Mouse (Mus musculus) intestine, embryonic 14.5 days (tissue): ENCODE results near the gene Prokr1. TPM values are rescaled to one million over a fixed set of nuclear protein-coding genes. Genes with fewer than 3 reads are reported as not detected.
"Not testable (repeated sequence)": the region's sequence is repeated elsewhere in the genome, so short reads cannot be mapped to it uniquely, and the experiment has no call there.

Experiments
- ATAC-seq: fragments of 200-750 bp; cut with Nextera tagmentation; replicated peaks from 2 replicates; pipeline ENCODE4 v1.8.0; 2017; ENCODE audit warnings: low read depth, moderate number of reproducible peaks, moderate TSS enrichment, moderate library complexity; ENCODE audit not compliant: low FRiP score, low TSS enrichment
- DNase-seq: peaks from one replicate; pipeline ENCODE4 v3.0.0-alpha.2; 2018; ENCODE audit warnings: low spot score
- H3K27ac ChIP-seq: fragments of 300-500 bp; sonication (generic); 2 replicates; pipeline ENCODE4 v1.5.1; 2014; ENCODE audit warnings: low read depth, mild to moderate bottlenecking, control low read depth
- H3K27me3 ChIP-seq: fragments of 300-500 bp; sonication (generic); replicated peaks from 2 replicates; pipeline ENCODE4 v1.6.1; 2014; ENCODE audit warnings: low read length, control low read depth; ENCODE audit not compliant: control insufficient read depth, insufficient read depth
- H3K36me3 ChIP-seq: fragments of 300-500 bp; sonication (generic); 2 replicates; pipeline ENCODE4 v1.6.1; 2014; ENCODE audit warnings: low read length, control low read depth; ENCODE audit not compliant: control insufficient read depth, insufficient read depth
- H3K4me1 ChIP-seq: fragments of 300-500 bp; sonication (generic); replicated peaks from 2 replicates; pipeline ENCODE4 v1.6.1; 2014; ENCODE audit warnings: low read length, control low read depth, mixed read lengths; ENCODE audit not compliant: control insufficient read depth, insufficient read depth
- H3K4me2 ChIP-seq: fragments of 300-500 bp; sonication (generic); 2 replicates; pipeline ENCODE4 v1.6.1; 2014; ENCODE audit warnings: low read length
- H3K4me3 ChIP-seq: fragments of 300-500 bp; sonication (generic); 2 replicates; pipeline ENCODE4 v1.5.1; 2014; ENCODE audit warnings: low read depth, low read length, control low read depth, mixed read lengths
- H3K9ac ChIP-seq: fragments of 300-500 bp; sonication (generic); 2 replicates; pipeline ENCODE4 v1.6.1; 2014; ENCODE audit warnings: mild to moderate bottlenecking, low read length
- H3K9me3 ChIP-seq: fragments of 300-500 bp; sonication (generic); 2 replicates; pipeline ENCODE4 v1.6.1; 2016; ENCODE audit warnings: low read length, control low read depth; ENCODE audit not compliant: control insufficient read depth
- WGBS: fragments of 180-500 bp; shearing (Covaris S2); extraction: QIAGEN DNeasy Blood & Tissue Kit; methylation state at CpG from one replicate; pipeline ENCODE4 v1.1.7; 2014; 5-methylcytosine and 5-hydroxymethylcytosine counted together
- polyA plus RNA-seq: library from polyadenylated mRNA; unstranded; fragments of >200 nt; fragmentation: Nextera tagmentation; extraction: Ambion mirVana; gene quantifications from 2 replicates; pipeline ENCODE4 v1.2.1, GENCODE M21; 2014

Prokr1 gene
- 2.1 and 2.5 TPM in 2 replicates for polyA plus RNA-seq

GRCm38 (mm10) chr6:87590394-87591281 lies at the start of gene Prokr1:
Gene Prokr1, minus strand, starts transcription at chr6:87590743.
- WGBS, result 1% methylated on average over 34 of the region's 34 CpGs
- Histone ChIP-seq H3K36me3 (no peaks in the 10 kb centered on the region), H3K9me3 (no peaks in the 10 kb centered on the region), H3K9ac (peak within 1 kb of the TSS; percentile 55), H3K4me3 (peak within 1 kb of the TSS; percentile 58), H3K4me2 (peak within 1 kb of the TSS; percentile 97), H3K4me1 (peaks cover 5% of the 10 kb centered on the region), H3K27me3 (no peaks in the 10 kb centered on the region; the same call in 1 of the 2 replicates), H3K27ac (no peak within 1 kb of the TSS)
- ATAC-seq (peak; percentile 88), DNase-seq (peak; percentile 84)

- no peak overlapping the region; the same call in 1 of the 2 replicates for H3K27ac ChIP-seq
- DNase-seq (no peak), ATAC-seq (no peak)
- H3K9me3 ChIP-seq, result no peaks in the 10 kb centered on the region
- 34% methylated on average over 11 of the region's 11 CpGs for WGBS
- H3K36me3 ChIP-seq, result no peaks in the 10 kb centered on the region
- H3K27me3 ChIP-seq, result no peaks in the 10 kb centered on the region
- peaks cover 8% of the 10 kb centered on the region; the same call in 1 of the 2 replicates for H3K4me1 ChIP-seq
- H3K4me3 ChIP-seq, result no peak overlapping the region
- H3K9ac ChIP-seq, result no peak overlapping the region
- H3K4me2 ChIP-seq, result no peak overlapping the region
Observed at GRCm38 (mm10) chr6:87638134-87638660, 47.7 kb upstream of the Prokr1 start.

GRCm38 (mm10) chr6:87632176-87632575 lies 41.6 kb upstream of the Prokr1 start:
- Histone ChIP-seq H3K4me1 (no peaks in the 10 kb centered on the region), H3K27me3 (no peaks in the 10 kb centered on the region), H3K4me2 (no peak overlapping the region), H3K9ac (no peak overlapping the region), H3K4me3 (no peak overlapping the region), H3K27ac (no peak overlapping the region), H3K36me3 (0 out of 2 replicates have a peak, but pooled peaks cover 3% of the 10 kb centered on the region), H3K9me3 (no peaks in the 10 kb centered on the region)
- WGBS, result 83% methylated on average over 4 of the region's 4 CpGs
- DNase-seq, result no peak
- ATAC-seq, result no peak

GRCm38 (mm10) chr6:87628936-87629335 lies 38.4 kb upstream of the Prokr1 start:
- 67% methylated on average over 15 of the region's 15 CpGs for WGBS
- H3K9ac ChIP-seq, H3K27ac ChIP-seq, H3K4me1 ChIP-seq, H3K4me2 ChIP-seq, H3K9me3 ChIP-seq, DNase-seq, H3K36me3 ChIP-seq, H3K4me3 ChIP-seq, ATAC-seq, H3K27me3 ChIP-seq: not testable (repeated sequence)

- Histone ChIP-seq H3K36me3 (no peaks in the 10 kb centered on the region), H3K9ac (no peak overlapping the region), H3K4me3 (no peak overlapping the region), H3K27ac (no peak overlapping the region), H3K4me2 (no peak overlapping the region), H3K4me1 (peaks cover 3% of the 10 kb centered on the region; the same call in 1 of the 2 replicates), H3K9me3 (no peaks in the 10 kb centered on the region), H3K27me3 (no peaks in the 10 kb centered on the region)
- WGBS, result 89% methylated on average over 3 of the region's 3 CpGs
- DNase-seq (no peak), ATAC-seq (no peak)
Observed at GRCm38 (mm10) chr6:87623151-87623550, 32.6 kb upstream of the Prokr1 start.

GRCm38 (mm10) chr6:87621281-87621680 lies 30.7 kb upstream of the Prokr1 start:
- Histone ChIP-seq H3K27ac (peak overlapping the region; percentile 62; the same call in 1 of the 2 replicates), H3K4me3 (no peak overlapping the region), H3K4me2 (no peak overlapping the region), H3K27me3 (no peaks in the 10 kb centered on the region), H3K36me3 (no peaks in the 10 kb centered on the region), H3K9me3 (no peaks in the 10 kb centered on the region), H3K4me1 (peaks cover 3% of the 10 kb centered on the region; the same call in 1 of the 2 replicates), H3K9ac (no peak overlapping the region)
- WGBS, result 40% methylated on average over 3 of the region's 3 CpGs
- ATAC-seq (no peak), DNase-seq (no peak)

- ATAC-seq (no peak), DNase-seq (no peak)
- WGBS, result 69% methylated on average over 8 of the region's 8 CpGs
- H3K4me2 ChIP-seq, result no peak overlapping the region
- H3K9ac ChIP-seq, result no peak overlapping the region
- no peaks in the 10 kb centered on the region for H3K36me3 ChIP-seq
- H3K4me1 ChIP-seq, result peaks cover 3% of the 10 kb centered on the region; the same call in 1 of the 2 replicates
- H3K27me3 ChIP-seq, result no peaks in the 10 kb centered on the region
- no peak overlapping the region for H3K27ac ChIP-seq
- H3K9me3 ChIP-seq, result no peaks in the 10 kb centered on the region
- no peak overlapping the region for H3K4me3 ChIP-seq
Observed at GRCm38 (mm10) chr6:87618021-87618420, 27.5 kb upstream of the Prokr1 start.

- H3K9me3 ChIP-seq, result no peaks in the 10 kb centered on the region
- 92% methylated on average over 14 of the region's 14 CpGs for WGBS
- ATAC-seq, result no peak
Observed at GRCm38 (mm10) chr6:87615696-87616083, 25.1 kb upstream of the Prokr1 start.

More at GRCm38 (mm10) chr6:87615696-87616083, 25.1 kb upstream of the Prokr1 start:
- no peak overlapping the region for H3K4me2 ChIP-seq
- H3K36me3 ChIP-seq, result no peaks in the 10 kb centered on the region
- peaks cover 1% of the 10 kb centered on the region; the same call in 1 of the 2 replicates for H3K4me1 ChIP-seq
- H3K27me3 ChIP-seq, result no peaks in the 10 kb centered on the region
- no peak overlapping the region for H3K4me3 ChIP-seq
- DNase-seq, result peak; percentile 48
- H3K27ac ChIP-seq, result no peak overlapping the region
- H3K9ac ChIP-seq, result no peak overlapping the region
